Mouse (Mus musculus) adrenal gland, postnatal 14 days (tissue): Measurements from ENCODE around the gene Lsr. TPM values are rescaled to one million over a fixed set of nuclear protein-coding genes. Genes with fewer than 3 reads are reported as not detected.
"Not testable (repeated sequence)": the region's sequence is repeated elsewhere in the genome, so short reads cannot be mapped to it uniquely, and the experiment has no call there.

ENCODE experiments used
- DNase-seq: peaks from one replicate; pipeline ENCODE4 v3.0.0; 2021; ENCODE audit warnings: mixed read lengths
- total RNA-seq: library from RNA; stranded (reverse); gene quantifications from 2 replicates; pipeline ENCODE4 v1.2.3, GENCODE M21; 2021

Gene Lsr
- total RNA-seq, 1 experiment from 2014 or later, result 19.9 TPM

GRCm38 (mm10) chr7:30924581-30924980 lies 48.7 kb downstream of the Lsr start, which contains the start of gene Hamp2:
Gene Hamp2, minus strand, starts transcription at chr7:30924681.
- DNase-seq, result not testable (repeated sequence)

- no peak for DNase-seq
Observed at GRCm38 (mm10) chr7:30924071-30924470, 49.2 kb downstream of the Lsr start.

GRCm38 (mm10) chr7:30922490-30922889 lies 50.8 kb downstream of the Lsr start:
- DNase-seq, result not testable (repeated sequence)

- no peak for DNase-seq
Observed at GRCm38 (mm10) chr7:30920217-30920616, 53.0 kb downstream of the Lsr start.

- DNase-seq, result no peak
Observed at GRCm38 (mm10) chr7:30917219-30917618, 56.0 kb downstream of the Lsr start.

GRCm38 (mm10) chr7:30916713-30917112 lies 56.6 kb downstream of the Lsr start:
- DNase-seq, result no peak

- no peak for DNase-seq
Observed at GRCm38 (mm10) chr7:30914732-30915131, 58.5 kb downstream of the Lsr start, which contains the start of gene Mag. Gene Mag, minus strand, starts transcription at chr7:30914873.

GRCm38 (mm10) chr7:30909773-30910172 lies 63.5 kb downstream of the Lsr start:
- no peak for DNase-seq

- no peak for DNase-seq
Observed at GRCm38 (mm10) chr7:30908992-30909431, 64.3 kb downstream of the Lsr start.

GRCm38 (mm10) chr7:30908277-30908991 lies 64.8 kb downstream of the Lsr start:
- peak; percentile 45 for DNase-seq

Other genes with a start within 250 kb of the Lsr start
- 215 and 242 TPM in 2 replicates for gene Tmem147, start 243.9 kb downstream of the Lsr start, total RNA-seq
- gene Gapdhs, start 229.8 kb downstream of the Lsr start, total RNA-seq, result not detected in 2 replicates
- gene Sbsn, start 222.0 kb downstream of the Lsr start, total RNA-seq, result 76.3 and 82.7 TPM in 2 replicates
- 2.2 and 3.5 TPM in 2 replicates for gene Dmkn, start 209.7 kb downstream of the Lsr start, total RNA-seq
- 1.3 and 2.1 TPM in 2 replicates for gene Krtdap, start 185.6 kb downstream of the Lsr start, total RNA-seq
- 1.1 TPM in 2 replicates for gene Ffar2, start 149.7 kb downstream of the Lsr start, total RNA-seq
- 0.26 and 0.38 TPM in 2 replicates for gene Ffar3, start 117.3 kb downstream of the Lsr start, total RNA-seq
- gene Ffar1, start 111.9 kb downstream of the Lsr start, total RNA-seq, result 0.41 TPM in 1 of 2 replicates, not detected in the other
- 3.2 and 14.1 TPM in 2 replicates for gene Cd22, start 93.1 kb downstream of the Lsr start, total RNA-seq
- gene Mag, start 58.6 kb downstream of the Lsr start, total RNA-seq, result 0.33 and 0.90 TPM in 2 replicates
- gene Hamp2, start 48.8 kb downstream of the Lsr start, total RNA-seq, result 6.5 TPM in 1 of 2 replicates, not detected in the other
- gene Hamp, start 29.4 kb downstream of the Lsr start, total RNA-seq, result 4.3 TPM in 1 of 2 replicates, not detected in the other
- 111 and 115 TPM in 2 replicates for gene Usf2, start 16.7 kb downstream of the Lsr start, total RNA-seq
- gene Fam187b, start 326 bp upstream of the Lsr start, total RNA-seq, result 0.34 and 1.1 TPM in 2 replicates
- gene Fxyd5, start 69.0 kb upstream of the Lsr start, total RNA-seq, result 32.7 and 63.0 TPM in 2 replicates
- gene Fxyd7, start 78.0 kb upstream of the Lsr start, total RNA-seq, result 3.6 and 10.7 TPM in 2 replicates
- gene Fxyd1, start 83.7 kb upstream of the Lsr start, total RNA-seq, result 340 and 374 TPM in 2 replicates
- 5.6 TPM in 2 replicates for gene Lgi4, start 85.9 kb upstream of the Lsr start, total RNA-seq
- gene Fxyd3, start 103.2 kb upstream of the Lsr start, total RNA-seq, result 2.9 and 5.6 TPM in 2 replicates
- 3.8 and 41.6 TPM in 2 replicates for gene Hpn, start 141.8 kb upstream of the Lsr start, total RNA-seq
- gene Scn1b, start 153.5 kb upstream of the Lsr start, total RNA-seq, result 8.6 and 11.8 TPM in 2 replicates
- gene Gramd1a, start 182.4 kb upstream of the Lsr start, total RNA-seq, result 45.9 and 72.5 TPM in 2 replicates